Mouse (Mus musculus): ENCODE results near the gene 1700029I15Rik.

1700029I15Rik gene

DNA sequence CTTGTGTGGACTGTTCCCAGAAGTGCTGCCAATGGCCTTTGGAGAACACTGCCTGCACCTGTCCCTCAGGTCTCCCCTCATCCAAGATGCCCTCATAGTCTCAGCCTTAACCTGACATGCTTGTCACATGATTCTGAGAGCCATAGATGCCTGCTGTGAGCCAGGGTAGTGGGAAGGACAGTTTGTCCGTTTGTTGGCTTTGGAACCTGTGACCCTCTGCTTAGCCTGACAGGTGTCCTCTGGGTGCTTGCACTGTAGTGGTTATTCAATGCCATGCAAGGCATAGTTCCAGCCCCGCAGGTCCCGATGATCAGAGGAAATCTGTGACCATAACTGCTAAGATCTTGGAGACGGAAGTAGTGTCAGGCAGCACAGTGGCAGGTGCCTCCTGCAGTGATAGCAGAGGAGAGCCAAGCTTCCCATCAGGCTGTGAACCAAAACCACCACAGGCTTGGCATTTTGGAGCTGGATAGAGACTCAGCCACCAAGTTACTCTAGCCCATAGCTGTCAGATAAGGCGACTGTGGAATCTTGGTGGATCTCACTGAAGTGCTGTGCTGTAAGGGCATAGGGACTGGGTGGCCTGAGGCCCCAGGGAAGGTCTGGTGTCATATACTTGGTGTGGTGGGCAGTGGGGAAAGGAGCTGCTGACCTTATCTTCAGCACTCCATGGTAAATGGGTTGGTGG is at the start of gene 1700029I15Rik:
1700029I15Rik (plus strand) TSS at position 638 of the 688 bp plus-strand sequence.
- DNase-seq (ENCODE audit: low read depth, low spot score): no peak

DNA sequence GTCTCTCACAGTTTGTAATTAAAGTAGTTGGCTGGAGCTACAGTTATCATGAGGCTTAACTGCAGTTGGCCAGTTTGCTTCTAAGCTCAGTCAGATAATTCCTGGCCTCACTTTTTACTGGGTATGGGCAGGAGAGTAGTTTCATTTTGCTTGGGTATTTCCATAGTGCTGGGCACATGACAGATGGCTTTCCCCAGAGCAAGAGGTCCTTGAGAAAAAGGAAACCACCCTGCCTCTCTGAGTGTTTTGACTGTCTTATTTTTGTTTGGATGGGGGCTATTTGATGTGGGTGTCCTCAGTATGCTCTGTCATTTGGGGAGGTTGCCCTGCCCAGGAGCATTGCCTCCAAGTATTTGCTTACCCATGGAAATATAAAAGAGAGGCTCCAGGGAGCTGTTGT is 39.9 kb upstream of the 1700029I15Rik start:
- DNase-seq (ENCODE audit: low read depth, low spot score): no peak

DNA sequence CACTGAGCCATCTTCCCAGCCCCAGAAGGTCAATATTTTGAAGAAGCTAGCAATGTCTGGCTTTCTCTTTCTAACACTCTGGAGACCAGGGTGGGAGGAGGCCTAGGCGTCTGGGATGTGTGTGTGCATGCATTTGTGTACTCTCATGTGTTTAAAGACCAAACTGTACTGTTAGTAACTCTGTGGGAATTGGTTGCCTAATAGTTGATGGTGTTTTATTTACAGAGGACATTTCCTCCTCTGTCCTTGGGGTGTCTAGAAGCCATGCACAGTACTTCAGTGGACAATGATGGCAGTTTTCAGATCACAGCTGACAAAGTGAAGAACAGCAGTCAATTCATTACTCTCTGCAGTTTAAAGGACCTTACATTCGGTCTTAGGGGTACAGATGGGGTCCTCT is 35.1 kb upstream of the 1700029I15Rik start:
- DNase-seq (ENCODE audit: low read depth, low spot score): no peak

GRCm38 (mm10) chr2:92349589-92350425 is 32.5 kb upstream of the 1700029I15Rik start:
- no peak for DNase-seq (ENCODE audit: low read depth, low spot score)

DNA sequence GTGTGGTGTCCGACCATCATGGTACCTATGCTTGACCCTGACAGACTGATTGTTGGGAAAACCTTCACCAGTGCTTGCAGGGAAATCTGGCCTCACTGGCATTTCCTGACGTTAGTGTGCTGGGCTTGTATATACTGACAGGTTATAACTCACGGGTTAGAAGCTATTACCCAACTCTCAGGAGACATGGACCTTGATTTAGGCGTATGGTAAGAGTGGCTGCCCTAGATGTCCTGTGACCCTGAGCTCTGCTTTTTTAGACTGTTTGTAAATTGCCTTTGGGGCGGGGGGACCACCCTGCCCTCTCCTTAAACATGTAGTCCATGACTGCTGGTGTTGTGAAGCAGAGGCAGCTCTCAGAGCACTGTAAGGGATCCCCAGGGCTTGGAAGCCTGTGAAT is 31.7 kb upstream of the 1700029I15Rik start:
- no peak for DNase-seq (ENCODE audit: low read depth, low spot score)

- no peak for DNase-seq (ENCODE audit: low read depth, low spot score)
Observed at GRCm38 (mm10) chr2:92353402-92353801, 28.9 kb upstream of the 1700029I15Rik start.

DNA sequence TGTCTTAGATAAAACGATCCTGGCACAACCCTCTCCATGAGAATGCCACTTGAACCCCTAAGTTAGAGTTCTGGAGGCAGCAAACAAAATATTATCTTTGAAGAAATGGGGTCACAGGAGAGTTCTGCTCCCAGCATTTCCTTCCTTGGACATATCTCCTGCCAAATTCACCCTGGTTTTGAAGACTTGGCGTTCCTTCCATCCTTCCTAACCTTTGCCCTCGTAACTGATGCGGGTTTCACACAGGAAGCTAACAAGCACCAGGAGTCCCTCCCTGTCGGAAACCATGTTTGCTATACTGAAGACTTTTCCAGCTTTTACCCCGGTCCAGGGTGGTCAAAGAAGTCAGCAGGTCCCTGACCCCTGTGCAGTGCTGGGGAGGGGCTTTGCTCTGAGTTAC is 28.1 kb upstream of the 1700029I15Rik start:
- DNase-seq (ENCODE audit: low read depth, low spot score): no peak

- no peak for DNase-seq (ENCODE audit: low read depth, low spot score)
Observed at GRCm38 (mm10) chr2:92359301-92359700, 23.0 kb upstream of the 1700029I15Rik start.

DNA sequence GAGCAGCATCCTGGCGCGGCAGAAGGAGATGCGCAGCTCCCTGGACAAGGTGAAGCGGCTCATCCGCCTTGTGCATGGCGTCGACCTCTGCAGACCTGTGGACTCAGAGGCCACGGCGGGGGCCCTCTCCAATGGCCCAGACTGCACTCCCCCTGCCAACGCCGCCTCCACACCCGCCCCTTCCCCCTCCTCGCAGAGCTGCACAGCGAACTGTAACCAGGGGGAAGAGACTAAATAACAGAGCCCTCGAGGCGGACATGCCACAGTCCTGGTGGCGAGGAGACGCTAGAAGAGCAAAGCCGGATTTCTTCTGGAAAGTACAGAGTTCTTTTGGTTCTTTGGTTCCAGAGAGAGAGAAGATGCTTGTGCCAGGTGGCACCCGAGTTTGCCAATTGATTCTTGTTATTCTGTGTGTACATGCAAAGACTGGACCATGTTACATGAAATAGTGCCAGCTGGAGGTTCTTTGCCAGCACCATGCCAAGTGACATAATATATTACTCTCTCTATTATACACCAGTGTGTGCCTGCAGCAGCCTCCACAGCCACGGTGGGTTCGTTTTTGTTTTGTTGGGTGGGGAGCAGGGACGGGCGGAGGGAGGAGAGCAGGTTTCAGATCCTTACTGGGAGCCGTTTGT is 22.0 kb upstream of the 1700029I15Rik start:
- no peak for DNase-seq (ENCODE audit: low read depth, low spot score)

GRCm38 (mm10) chr2:92360893-92361292 is 21.4 kb upstream of the 1700029I15Rik start:
- peak; percentile 42 for DNase-seq (ENCODE audit: low read depth, low spot score)

DNA sequence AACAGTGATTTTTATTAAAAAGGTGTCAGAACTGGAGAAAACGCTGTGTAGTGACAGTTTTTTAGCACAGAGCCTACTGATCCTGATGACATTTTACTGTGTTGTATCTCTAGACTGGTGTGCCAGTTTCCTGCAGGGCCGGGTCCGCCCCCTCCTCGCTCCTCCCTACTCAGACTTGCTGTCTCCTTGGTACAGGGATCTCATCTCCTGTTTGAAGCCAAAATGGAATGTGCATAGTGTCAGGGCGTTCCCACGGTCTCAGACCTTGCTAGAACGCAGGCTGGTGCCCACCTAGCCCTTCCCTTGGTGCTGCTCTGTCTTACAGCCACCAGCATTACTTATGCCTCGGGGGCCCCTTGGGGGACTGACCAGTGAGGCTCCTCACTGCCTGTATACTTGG is 20.5 kb upstream of the 1700029I15Rik start:
- DNase-seq (ENCODE audit: low read depth, low spot score): no peak

GRCm38 (mm10) chr2:92362571-92363228 is 19.6 kb upstream of the 1700029I15Rik start:
- DNase-seq (ENCODE audit: low read depth, low spot score): no peak

GRCm38 (mm10) chr2:92364086-92364485 is 18.3 kb upstream of the 1700029I15Rik start:
- DNase-seq (ENCODE audit: low read depth, low spot score): no peak

- DNase-seq (ENCODE audit: low read depth, low spot score): no peak
Observed at GRCm38 (mm10) chr2:92365568-92365967, 16.8 kb upstream of the 1700029I15Rik start.

DNA sequence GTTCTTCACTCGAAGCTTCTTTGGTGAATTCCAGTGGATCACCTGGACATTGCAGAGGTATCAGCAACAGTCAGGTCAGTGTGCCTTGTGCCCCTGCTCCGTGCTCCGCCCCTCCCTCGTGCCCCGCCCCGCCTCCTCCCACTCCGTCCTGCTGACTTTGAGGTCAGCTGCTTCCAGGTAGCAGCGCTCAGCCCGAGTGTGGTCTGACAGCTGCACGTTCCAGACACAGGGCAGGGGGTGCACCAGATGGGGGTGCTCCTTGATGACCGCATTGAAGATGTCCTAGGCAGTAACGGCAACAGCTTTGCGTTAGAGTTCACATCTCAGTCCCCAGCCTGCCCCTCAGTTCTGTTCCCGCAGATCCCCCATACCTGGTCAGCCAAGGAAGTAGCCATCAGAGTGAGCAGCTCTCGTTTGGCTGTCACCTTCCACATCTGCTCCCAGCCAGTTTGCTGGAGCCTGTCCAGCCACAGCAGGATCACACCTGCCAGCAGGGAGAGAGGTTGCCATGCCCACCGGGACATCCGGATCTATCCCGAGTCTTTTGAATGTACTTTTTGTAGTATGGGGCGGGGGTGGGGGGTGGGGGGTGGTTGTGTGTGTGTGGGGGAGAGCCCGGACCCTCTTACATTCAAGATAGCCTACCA is 14.8 kb upstream of the 1700029I15Rik start:
- DNase-seq (ENCODE audit: low read depth, low spot score): no peak

DNA sequence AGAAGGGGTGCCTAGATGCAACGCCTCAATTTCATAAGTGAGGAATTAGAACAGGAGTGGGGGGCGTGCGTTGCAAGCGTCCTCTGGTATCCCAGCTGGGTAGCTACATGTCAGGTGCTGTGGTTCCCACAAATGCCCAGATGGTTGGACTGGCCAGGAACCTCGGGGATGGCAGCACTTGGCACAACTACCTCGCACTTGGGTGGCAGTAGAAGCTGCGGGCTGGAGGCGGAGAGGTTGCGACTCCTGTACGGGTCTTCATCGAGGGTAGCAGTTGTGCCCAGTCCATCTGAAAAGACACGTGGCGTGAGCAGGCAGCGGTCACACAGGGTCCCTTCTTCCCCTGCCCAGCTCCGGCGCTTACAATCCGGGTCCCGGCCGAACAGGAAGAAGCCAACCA is 12.0 kb upstream of the 1700029I15Rik start:
- DNase-seq (ENCODE audit: low read depth, low spot score): no peak

- peak; percentile 95 for DNase-seq (ENCODE audit: low read depth, low spot score)
Observed at GRCm38 (mm10) chr2:92370821-92371805, 11.2 kb upstream of the 1700029I15Rik start.

DNA sequence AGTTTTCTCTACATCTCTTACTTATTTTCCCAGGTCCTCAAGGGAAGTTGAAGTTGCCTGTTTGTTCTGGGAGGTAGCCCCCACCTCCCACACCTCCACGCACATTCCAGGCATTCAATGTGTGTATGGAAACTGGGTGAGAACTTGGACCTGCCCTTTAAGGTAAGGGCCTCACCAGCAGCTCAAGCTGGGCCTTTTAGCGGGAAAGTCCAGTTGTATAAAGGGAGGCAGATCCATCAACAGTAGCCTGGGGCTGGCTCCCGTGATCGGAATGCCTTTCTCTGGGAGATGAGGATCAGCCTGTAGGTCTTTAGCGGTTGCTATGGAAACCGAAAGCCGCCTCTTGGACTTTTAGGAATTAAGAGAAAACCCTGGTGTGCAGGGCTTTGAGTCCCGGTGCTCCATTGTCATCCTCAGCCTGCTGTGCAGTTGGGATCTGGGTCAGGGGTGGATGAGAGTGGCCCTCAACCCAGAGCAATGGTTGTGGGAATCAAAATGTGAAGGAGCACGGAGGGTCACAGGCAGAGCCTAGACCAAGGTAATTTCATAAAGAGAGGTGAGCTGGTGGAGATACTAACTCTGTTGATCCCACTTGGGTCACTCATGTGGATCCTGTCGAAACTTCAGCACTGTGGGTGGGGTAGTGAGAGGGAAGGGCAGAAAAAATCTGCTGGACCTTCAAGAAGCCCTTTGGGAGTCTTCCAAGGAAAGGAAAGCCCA is 10.2 kb upstream of the 1700029I15Rik start:
- peak; percentile 95 for DNase-seq (ENCODE audit: low read depth, low spot score)

DNA sequence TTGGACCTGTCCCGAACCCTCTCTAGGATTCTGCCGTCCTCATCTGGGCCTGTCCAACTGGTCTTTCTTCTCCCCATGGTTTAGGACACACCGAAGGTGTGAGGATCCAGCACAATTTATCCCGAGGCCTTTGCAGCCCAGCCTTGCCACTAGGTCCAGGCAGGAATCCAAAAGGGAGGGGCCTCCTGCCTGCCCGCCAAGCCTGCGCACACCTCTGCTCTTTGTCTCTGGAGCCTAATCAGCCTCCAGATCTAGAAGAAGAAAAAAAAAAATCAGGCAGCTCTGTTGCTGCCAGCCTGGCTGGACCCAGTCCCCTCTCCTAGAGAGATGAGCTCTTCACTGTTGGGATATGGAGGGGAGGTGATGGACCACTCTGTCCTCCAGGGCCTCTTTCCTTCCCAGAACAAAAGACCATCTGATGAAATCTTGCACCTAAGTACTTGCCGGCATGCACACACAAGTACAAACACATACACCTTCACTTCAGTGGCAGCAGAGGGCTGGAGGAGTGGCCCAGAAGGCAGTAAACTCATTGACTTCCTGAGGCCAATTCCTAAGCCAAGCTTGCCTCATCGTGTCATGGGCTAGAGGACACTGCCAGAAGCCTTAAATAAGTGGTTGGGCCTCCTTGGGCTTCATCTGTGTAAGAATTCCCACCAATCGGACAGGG is 9.4 kb upstream of the 1700029I15Rik start:
- peak; percentile 54 for DNase-seq (ENCODE audit: low read depth, low spot score)

Data from R1 (cell line).